Mouse (Mus musculus) layer of hippocampus, adult 11-12 months (tissue): Measurements from ENCODE around the gene Slc2a10.

Experiments used
- DNase-seq: peaks from one replicate; pipeline ENCODE4 v3.0.0; 2022; ENCODE audit warnings: low spot score

The Slc2a10 gene

DNA sequence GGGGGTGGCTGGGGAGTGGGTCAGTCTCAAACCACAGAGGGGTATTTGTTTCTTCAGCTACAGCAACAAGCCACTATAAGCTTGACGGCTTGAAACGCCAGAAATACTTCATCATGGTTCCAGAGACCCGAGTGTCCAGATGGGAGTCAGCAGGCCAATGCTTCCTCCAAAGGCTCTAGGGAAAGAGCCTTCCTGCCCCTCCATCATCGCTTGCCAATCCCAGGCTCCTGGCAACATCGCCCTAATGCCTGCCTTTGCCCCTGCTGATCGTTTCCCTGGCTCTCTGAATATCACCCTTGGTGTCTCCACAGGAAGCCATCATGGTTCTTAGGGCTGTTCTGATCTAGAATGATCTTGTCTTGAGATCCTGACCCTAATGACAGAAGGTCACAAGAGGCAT, 58.3 kb downstream of the Slc2a10 start:
- DNase-seq, result no peak

DNA sequence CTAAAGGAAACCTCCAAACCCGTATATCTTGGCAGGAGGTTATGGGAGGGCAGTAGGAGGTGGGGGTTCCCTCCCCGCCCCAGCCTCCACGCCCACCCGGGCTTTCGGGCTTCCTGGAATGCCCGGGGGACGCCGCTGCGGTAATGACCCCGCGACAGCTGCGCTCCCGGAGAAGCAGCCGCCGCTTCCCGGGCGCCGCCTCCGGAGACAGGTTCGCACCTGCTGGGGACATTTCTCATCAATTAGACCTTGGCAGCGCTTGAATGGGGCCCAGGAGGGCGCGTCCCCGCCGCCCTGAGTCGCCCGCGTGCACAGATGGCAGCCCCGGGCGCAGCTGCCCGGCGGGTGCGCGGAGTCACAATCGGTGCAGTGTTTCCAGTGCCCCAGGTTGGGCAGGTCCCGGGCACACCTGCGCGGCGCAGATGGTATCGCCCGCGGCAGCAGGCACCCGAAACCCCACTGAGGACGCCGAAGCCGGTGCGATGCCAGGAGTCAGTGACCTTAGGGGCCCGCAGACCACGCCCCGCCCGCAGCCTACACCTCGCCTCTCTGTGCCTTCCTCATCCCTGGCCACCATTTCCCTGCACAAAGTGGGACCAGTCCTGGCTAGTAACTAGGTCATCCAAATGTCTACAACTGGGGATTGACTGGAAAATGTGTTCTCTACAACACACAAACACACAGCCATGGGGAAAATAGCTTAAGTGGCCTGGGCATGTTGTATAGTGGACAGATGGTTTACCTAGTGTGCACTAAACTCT, 59.9 kb downstream of the Slc2a10 start:
- DNase-seq, result no peak

DNA sequence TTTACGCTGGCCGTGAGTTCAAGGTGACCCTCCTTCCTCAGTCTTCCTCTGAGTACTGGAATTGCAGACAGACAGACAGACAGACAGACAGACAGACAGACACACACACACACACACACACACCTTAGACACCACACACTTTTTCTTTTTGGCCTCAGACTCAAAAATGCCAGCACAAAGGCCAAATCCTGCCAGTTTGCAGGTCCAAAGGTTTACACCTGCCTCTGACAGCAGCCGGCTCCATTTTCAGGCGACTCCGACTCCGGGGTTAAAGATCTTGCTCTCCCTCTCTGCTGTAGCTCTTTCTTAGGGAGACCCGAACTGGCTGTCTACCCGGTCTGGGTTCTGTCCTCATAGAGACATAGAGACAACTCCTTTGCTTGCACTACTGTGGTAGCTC, 60.5 kb downstream of the Slc2a10 start:
- no peak for DNase-seq

DNA sequence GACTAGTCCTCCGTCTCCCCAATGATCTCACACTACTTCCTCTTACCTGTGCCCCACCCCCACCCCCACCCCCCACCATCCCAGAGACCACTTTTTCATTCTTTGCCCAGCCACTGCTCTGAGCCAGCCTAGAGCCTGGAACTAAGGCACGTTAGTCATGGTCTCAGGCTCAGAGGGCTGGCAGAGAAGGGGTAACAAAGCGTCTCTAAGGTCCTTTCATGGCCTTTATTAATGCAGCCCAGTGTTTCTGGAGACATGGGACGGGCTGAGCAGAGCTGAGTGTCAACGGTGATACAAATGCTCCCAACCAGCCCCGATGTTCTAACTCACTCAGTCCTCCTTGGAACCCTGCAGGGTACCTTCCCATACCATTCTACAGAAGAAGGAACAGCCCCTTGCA, 61.0 kb downstream of the Slc2a10 start:
- no peak for DNase-seq

DNA sequence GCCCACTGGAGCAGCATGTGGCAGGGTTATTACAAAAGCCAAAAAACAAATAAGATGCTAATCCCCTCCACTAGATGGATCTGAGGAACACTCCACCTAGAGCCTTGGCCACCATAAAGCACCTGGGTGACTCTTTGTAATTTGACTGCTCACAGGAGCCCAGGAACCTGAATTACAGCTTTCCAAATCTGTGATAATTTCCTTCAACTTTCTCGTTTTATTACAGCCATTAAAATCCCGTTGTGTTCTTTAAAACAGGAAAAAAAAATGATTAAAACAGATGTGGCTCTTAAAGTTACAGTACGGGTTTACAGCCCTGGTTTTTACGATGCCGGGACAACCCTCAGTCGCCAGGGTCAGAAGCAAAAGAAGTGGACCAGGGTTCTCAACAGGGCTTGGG, 63.3 kb downstream of the Slc2a10 start:
- DNase-seq, result no peak

DNA sequence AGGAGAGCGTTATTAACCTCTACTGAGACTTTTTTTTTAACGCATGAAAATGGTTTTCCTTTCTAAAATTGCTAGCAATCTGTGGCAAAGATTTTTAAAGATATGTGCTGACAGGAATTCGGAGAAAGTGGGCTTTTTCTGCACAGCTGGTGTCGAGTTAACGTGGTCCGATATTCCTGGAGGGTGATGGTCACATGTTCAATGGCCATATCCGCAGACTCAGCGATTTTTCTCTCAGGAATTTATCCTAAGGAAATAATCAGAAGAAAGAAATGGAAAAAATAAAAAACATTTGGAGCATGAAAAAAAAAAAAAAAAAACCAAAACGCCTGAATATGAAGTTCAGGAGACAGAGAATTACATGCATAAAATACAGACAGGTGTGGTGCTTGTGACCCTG, 64.2 kb downstream of the Slc2a10 start:
- DNase-seq, result no peak

DNA sequence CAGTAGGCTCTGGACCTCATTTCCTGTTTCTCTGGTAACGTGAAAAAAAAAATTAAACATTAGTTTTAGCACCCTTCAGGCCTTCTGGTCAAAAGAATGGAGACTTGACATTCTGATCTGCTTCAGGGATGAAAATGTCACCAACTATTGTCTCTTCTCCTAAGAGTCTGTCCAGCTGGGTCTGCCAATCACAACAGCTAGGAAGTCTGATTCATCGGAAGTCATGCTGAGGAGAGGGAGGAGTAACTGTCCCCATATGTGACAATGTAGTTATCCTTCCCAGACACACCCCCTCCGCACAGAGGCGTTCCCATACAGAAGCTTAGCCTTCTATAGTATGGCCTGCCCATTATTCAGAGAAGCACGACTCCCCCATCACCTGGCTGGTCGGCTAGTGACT, 65.3 kb downstream of the Slc2a10 start:
- no peak for DNase-seq
